Mouse (Mus musculus): ENCODE measurements around the gene Abca8b. TPM values are rescaled to one million over a fixed set of nuclear protein-coding genes. Genes with fewer than 3 reads are reported as not detected.
A peak's percentile ranks its signal among the peaks of the same experiment; 100 is the strongest.

Abca8b gene
- polyA plus RNA-seq (2015; fragmentation: Nextera tagmentation; extraction: Ambion mirVana): 0.26 and 0.30 TPM in 2 replicates

- H3K4me1 ChIP-seq (replicated peaks; ENCODE audit: control insufficient read depth, insufficient read depth, low read length): no peaks in the 10 kb centered on the region
- H3K36me3 ChIP-seq (ENCODE audit: control insufficient read depth, insufficient read depth): no peaks in the 10 kb centered on the region
- H3K4me3 ChIP-seq (ENCODE audit: low read depth, low read length): peak within 1 kb of the TSS; percentile 34
- no peak; the same call in 1 of the 2 replicates for TF ChIP-seq CTCF (IDR thresholded peaks at IDR 0.05; ENCODE audit: low read depth)
- no peaks in the 10 kb centered on the region for H3K9me3 ChIP-seq (ENCODE audit: control insufficient read depth)
- H3K27me3 ChIP-seq (replicated peaks; ENCODE audit: control insufficient read depth, insufficient read depth, low read length): no peaks in the 10 kb centered on the region
- H3K27ac ChIP-seq (ENCODE audit: low read depth, low read length): no peak within 1 kb of the TSS
- peak; percentile 94 for ATAC-seq
- peak within 1 kb of the TSS; percentile 66 for H3K4me2 ChIP-seq (replicated peaks; ENCODE audit: low read depth)
- WGBS: 1% methylated on average over 15 of the region's 15 CpGs
- peak within 1 kb of the TSS; percentile 13; the same call in 1 of the 2 replicates for H3K9ac ChIP-seq (ENCODE audit: low read depth, low read length)
These were observed at the start of gene Abca8b for GRCm38 (mm10) chr11:109995624-109996023. Gene Abca8b (minus strand): TSS chr11:109995845.

GRCm38 (mm10) chr11:110037795-110038194, 42.1 kb upstream of the Abca8b start:
- H3K27me3 ChIP-seq (replicated peaks; ENCODE audit: control insufficient read depth, insufficient read depth, low read length): no peaks in the 10 kb centered on the region
- 95% methylated on average over 2 of the region's 2 CpGs for WGBS
- H3K4me1 ChIP-seq (replicated peaks; ENCODE audit: control insufficient read depth, insufficient read depth, low read length): no peaks in the 10 kb centered on the region
- H3K27ac ChIP-seq (ENCODE audit: low read depth, low read length): no peak overlapping the region
- H3K9ac ChIP-seq (ENCODE audit: low read depth, low read length): no peak overlapping the region
- no peaks in the 10 kb centered on the region for H3K9me3 ChIP-seq (ENCODE audit: control insufficient read depth)
- no peak overlapping the region for H3K4me2 ChIP-seq (replicated peaks; ENCODE audit: low read depth)
- H3K4me3 ChIP-seq (ENCODE audit: low read depth, low read length): no peak overlapping the region
- H3K36me3 ChIP-seq (ENCODE audit: control insufficient read depth, insufficient read depth): no peaks in the 10 kb centered on the region
- TF ChIP-seq CTCF (IDR thresholded peaks at IDR 0.05; ENCODE audit: low read depth): no peak
- no peak for ATAC-seq

- Histone ChIP-seq H3K4me2 (replicated peaks; ENCODE audit: low read depth) (no peak overlapping the region), H3K27ac (ENCODE audit: low read depth, low read length) (no peak overlapping the region), H3K36me3 (ENCODE audit: control insufficient read depth, insufficient read depth) (no peaks in the 10 kb centered on the region), H3K27me3 (replicated peaks; ENCODE audit: control insufficient read depth, insufficient read depth, low read length) (no peaks in the 10 kb centered on the region), H3K4me1 (replicated peaks; ENCODE audit: control insufficient read depth, insufficient read depth, low read length) (no peaks in the 10 kb centered on the region), H3K4me3 (ENCODE audit: low read depth, low read length) (no peak overlapping the region), H3K9me3 (ENCODE audit: control insufficient read depth) (no peaks in the 10 kb centered on the region), H3K9ac (ENCODE audit: low read depth, low read length) (no peak overlapping the region)
- 18% methylated on average over 7 of the region's 7 CpGs for WGBS
- no peak for TF ChIP-seq CTCF (IDR thresholded peaks at IDR 0.05; ENCODE audit: low read depth)
- peak; percentile 36; the same call in 1 of the 2 replicates for ATAC-seq
These were observed 33.5 kb upstream of the Abca8b start for GRCm38 (mm10) chr11:110028913-110029695.

GRCm38 (mm10) chr11:110010836-110011546, 15.3 kb upstream of the Abca8b start:
- H3K27me3 ChIP-seq (replicated peaks; ENCODE audit: control insufficient read depth, insufficient read depth, low read length): no peaks in the 10 kb centered on the region
- H3K4me3 ChIP-seq (ENCODE audit: low read depth, low read length): no peak overlapping the region
- WGBS: 52% methylated on average over 2 of the region's 2 CpGs
- no peaks in the 10 kb centered on the region for H3K4me1 ChIP-seq (replicated peaks; ENCODE audit: control insufficient read depth, insufficient read depth, low read length)
- no peak for ATAC-seq
- no peaks in the 10 kb centered on the region for H3K9me3 ChIP-seq (ENCODE audit: control insufficient read depth)
- H3K36me3 ChIP-seq (ENCODE audit: control insufficient read depth, insufficient read depth): no peaks in the 10 kb centered on the region
- no peak overlapping the region for H3K4me2 ChIP-seq (replicated peaks; ENCODE audit: low read depth)
- no peak overlapping the region for H3K9ac ChIP-seq (ENCODE audit: low read depth, low read length)
- no peak overlapping the region for H3K27ac ChIP-seq (ENCODE audit: low read depth, low read length)
- no peak for TF ChIP-seq CTCF (IDR thresholded peaks at IDR 0.05; ENCODE audit: low read depth)

GRCm38 (mm10) chr11:109995013-109995412, 632 bp downstream of the Abca8b start:
- WGBS: 3% methylated on average over 3 of the region's 3 CpGs
- Histone ChIP-seq H3K9ac (ENCODE audit: low read depth, low read length) (no peak overlapping the region), H3K36me3 (ENCODE audit: control insufficient read depth, insufficient read depth) (no peaks in the 10 kb centered on the region), H3K27ac (ENCODE audit: low read depth, low read length) (no peak overlapping the region), H3K4me2 (replicated peaks; ENCODE audit: low read depth) (peak overlapping the region; percentile 66), H3K4me1 (replicated peaks; ENCODE audit: control insufficient read depth, insufficient read depth, low read length) (no peaks in the 10 kb centered on the region), H3K9me3 (ENCODE audit: control insufficient read depth) (no peaks in the 10 kb centered on the region), H3K4me3 (ENCODE audit: low read depth, low read length) (peak overlapping the region; percentile 34), H3K27me3 (replicated peaks; ENCODE audit: control insufficient read depth, insufficient read depth, low read length) (no peaks in the 10 kb centered on the region)
- peak; percentile 38; the same call in 1 of the 2 replicates for ATAC-seq
- no peak for TF ChIP-seq CTCF (IDR thresholded peaks at IDR 0.05; ENCODE audit: low read depth)

GRCm38 (mm10) chr11:109994014-109994413, 1.6 kb downstream of the Abca8b start:
- no peaks in the 10 kb centered on the region for H3K27me3 ChIP-seq (replicated peaks; ENCODE audit: control insufficient read depth, insufficient read depth, low read length)
- no peaks in the 10 kb centered on the region for H3K4me1 ChIP-seq (replicated peaks; ENCODE audit: control insufficient read depth, insufficient read depth, low read length)
- WGBS: 29% methylated on average over 6 of the region's 6 CpGs
- no peak for ATAC-seq
- H3K4me2 ChIP-seq (replicated peaks; ENCODE audit: low read depth): no peak overlapping the region
- H3K4me3 ChIP-seq (ENCODE audit: low read depth, low read length): no peak overlapping the region
- H3K36me3 ChIP-seq (ENCODE audit: control insufficient read depth, insufficient read depth): no peaks in the 10 kb centered on the region
- no peak for TF ChIP-seq CTCF (IDR thresholded peaks at IDR 0.05; ENCODE audit: low read depth)
- H3K9ac ChIP-seq (ENCODE audit: low read depth, low read length): no peak overlapping the region
- no peak overlapping the region for H3K27ac ChIP-seq (ENCODE audit: low read depth, low read length)
- no peaks in the 10 kb centered on the region for H3K9me3 ChIP-seq (ENCODE audit: control insufficient read depth)
